Mouse (Mus musculus) embryonic facial prominence, embryonic 10.5 days (tissue): Measurements from ENCODE around the gene Swap70. TPM values are rescaled to one million over a fixed set of nuclear protein-coding genes. Genes with fewer than 3 reads are reported as not detected.
"Not testable (repeated sequence)": the region's sequence is repeated elsewhere in the genome, so short reads cannot be mapped to it uniquely, and the experiment has no call there.

Experiments
- DNase-seq: peaks from one replicate; pipeline ENCODE4 v3.0.0-alpha.2; 2017; ENCODE audit warnings: low spot score
- H3K27ac ChIP-seq: fragments of 300-500 bp; sonication (generic); replicated peaks from 2 replicates; pipeline ENCODE4 v1.5.1; 2016; ENCODE audit warnings: mild to moderate bottlenecking
- H3K27me3 ChIP-seq: fragments of 300-500 bp; sonication (generic); replicated peaks from 2 replicates; pipeline ENCODE4 v1.6.1; 2016; ENCODE audit warnings: low read depth, mild to moderate bottlenecking; ENCODE audit not compliant: poor library complexity, severe bottlenecking
- H3K36me3 ChIP-seq: fragments of 300-500 bp; sonication (generic); replicated peaks from 2 replicates; pipeline ENCODE4 v1.6.1; 2016; ENCODE audit warnings: mild to moderate bottlenecking, moderate library complexity
- H3K4me1 ChIP-seq: fragments of 300-500 bp; sonication (generic); 2 replicates; pipeline ENCODE4 v1.6.1; 2016
- H3K4me3 ChIP-seq: fragments of 300-500 bp; sonication (generic); 2 replicates; pipeline ENCODE4 v1.5.1; 2016; ENCODE audit warnings: mild to moderate bottlenecking, moderate library complexity
- H3K9me3 ChIP-seq: fragments of 300-500 bp; sonication (generic); 2 replicates; pipeline ENCODE4 v1.6.1; 2016; ENCODE audit warnings: mild to moderate bottlenecking
- WGBS: fragments of 180-500 bp; shearing (Covaris S2); methylation state at CpG from one replicate; pipeline ENCODE4 v1.1.7; 2016; 5-methylcytosine and 5-hydroxymethylcytosine counted together
- polyA plus RNA-seq: library from polyadenylated mRNA; unstranded; fragments of >200 nt; fragmentation: Nextera tagmentation; extraction: Ambion mirVana; gene quantifications from 2 replicates; pipeline ENCODE4 v1.2.1, GENCODE M21; 2016

The Swap70 gene
- polyA plus RNA-seq, 1 experiment from 2014 or later, result 30.7 TPM

DNA sequence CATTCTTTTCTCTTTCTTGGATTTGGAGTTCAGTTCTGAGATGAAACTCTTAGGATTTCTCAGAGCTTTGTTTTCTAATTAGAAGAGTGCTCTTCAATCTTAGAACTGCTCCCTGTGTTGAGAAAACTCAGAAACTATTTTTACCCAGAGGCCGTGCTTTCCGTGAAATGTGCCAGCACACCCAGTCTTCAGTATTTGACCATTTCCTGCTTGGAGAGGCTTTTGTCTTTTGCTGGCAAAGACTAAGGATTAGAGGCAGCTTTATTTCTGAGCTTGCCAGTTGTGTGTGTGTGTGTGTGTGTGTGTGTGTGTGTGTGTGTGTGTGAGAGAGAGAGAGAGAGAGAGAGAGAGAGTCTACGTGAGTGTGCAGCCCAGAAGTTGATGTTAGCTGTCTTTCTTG is 6.6 kb upstream of the Swap70 start:
- Histone ChIP-seq H3K4me1 (no peaks in the 10 kb centered on the region), H3K27me3 (no peaks in the 10 kb centered on the region), H3K4me3 (no peak overlapping the region), H3K27ac (no peak overlapping the region), H3K36me3 (no peaks in the 10 kb centered on the region), H3K9me3 (no peaks in the 10 kb centered on the region)
- 67% methylated on average over 3 of the region's 3 CpGs for WGBS
- no peak for DNase-seq

DNA sequence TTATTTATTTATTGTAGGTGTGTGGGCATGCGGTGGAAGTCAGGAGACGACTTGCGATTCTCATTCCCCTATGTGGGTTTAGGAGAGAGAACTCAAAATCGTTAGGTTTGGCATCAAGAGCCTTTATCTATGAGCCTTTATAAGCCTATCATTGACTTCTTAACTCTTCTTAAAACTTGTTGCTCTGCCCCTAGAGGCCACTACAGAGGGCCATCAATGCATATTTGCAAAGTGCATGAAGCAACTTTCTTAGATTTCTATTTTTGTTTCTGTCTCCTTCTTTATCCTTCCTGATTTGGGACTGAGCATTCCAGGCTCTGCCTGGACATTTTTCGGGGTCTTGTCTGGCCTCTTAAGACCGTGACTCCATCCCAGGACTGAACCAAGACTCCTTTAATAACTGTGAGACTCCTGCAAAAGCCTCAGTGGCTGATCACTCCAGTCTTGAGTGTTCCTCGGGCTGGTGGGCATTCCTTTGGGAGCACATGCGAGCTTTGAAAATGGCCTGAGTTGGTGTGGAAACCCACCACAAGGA is 393 bp upstream of the Swap70 start:
- Histone ChIP-seq H3K4me1 (peaks cover 19% of the 10 kb centered on the region), H3K27me3 (no peaks in the 10 kb centered on the region), H3K36me3 (peaks cover 9% of the 10 kb centered on the region), H3K27ac (peak overlapping the region; percentile 94), H3K9me3 (no peaks in the 10 kb centered on the region), H3K4me3 (peak overlapping the region; percentile 88)
- 16% methylated on average over 8 of the region's 8 CpGs for WGBS
- no peak for DNase-seq

DNA sequence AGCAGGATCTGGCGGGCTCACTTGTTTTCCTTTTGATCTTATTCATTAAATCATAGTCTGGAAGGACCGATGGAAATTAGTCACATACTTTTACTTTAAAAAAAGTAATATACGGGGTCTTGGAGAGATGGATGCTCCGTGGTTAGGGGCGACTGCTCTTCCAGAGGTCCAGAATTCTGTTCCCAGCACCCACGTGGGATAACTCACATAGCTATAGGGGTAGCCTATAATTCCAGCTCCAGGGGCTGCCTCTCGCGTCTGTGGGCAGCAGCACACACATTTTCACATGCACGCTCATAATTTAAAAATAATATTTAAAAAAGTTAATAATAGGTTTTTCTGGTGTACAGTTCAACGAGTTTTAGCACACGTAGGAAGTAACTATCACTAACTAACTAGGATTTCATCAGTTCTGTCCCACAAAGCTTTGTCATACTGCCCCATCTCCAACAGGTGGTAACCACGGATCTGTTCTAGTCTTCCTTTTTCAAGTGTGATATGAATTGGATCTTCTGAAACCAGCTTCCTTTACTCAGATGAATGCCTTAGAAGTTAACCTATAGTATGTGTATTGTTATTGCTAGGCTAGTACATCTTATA is 1.2 kb downstream of the Swap70 start:
- Histone ChIP-seq H3K4me1 (peaks cover 19% of the 10 kb centered on the region), H3K36me3 (peaks cover 18% of the 10 kb centered on the region), H3K9me3 (no peaks in the 10 kb centered on the region), H3K27me3 (no peaks in the 10 kb centered on the region), H3K4me3 (peak overlapping the region; percentile 88), H3K27ac (peak overlapping the region; percentile 94; the same call in 1 of the 2 replicates)
- peak; percentile 14 for DNase-seq
- 21% methylated on average over 12 of the region's 12 CpGs for WGBS

DNA sequence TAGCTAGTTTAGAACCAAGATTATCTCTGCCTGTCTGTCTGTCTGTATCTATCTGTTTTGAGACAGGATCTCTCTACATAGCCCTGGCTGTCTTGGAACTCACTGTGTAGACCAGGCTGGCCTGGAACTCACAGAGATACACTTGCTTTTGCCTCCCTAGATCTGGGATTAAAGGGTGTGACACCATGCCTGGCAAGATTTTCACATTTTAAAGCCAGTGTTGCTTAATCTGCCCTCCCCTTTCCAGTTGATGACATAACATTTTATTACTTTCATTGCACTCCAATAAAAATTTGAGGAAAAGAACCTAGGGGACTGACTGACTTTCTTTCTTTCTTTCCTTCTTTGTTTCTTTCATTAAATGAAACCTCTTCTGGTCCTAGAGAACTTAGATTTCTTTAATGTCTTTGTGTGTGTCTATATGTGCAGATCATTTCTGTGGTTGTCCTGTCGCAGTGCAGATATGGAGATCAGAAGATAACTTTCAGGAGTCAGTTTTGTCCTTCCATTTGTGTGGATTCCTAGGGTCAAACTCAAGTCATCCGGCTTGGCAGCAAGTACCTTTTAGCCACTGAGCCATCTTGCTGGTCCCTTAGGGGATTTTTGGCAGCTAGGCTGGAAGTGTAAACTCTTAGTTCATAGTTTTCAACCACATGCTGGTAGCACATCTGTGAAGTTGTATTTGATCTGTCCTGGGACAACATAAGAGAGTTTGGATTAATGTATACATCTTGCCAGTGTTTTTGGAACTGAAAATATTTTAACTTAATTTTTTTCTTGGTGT is 2.4 kb downstream of the Swap70 start:
- H3K36me3 ChIP-seq, result peaks cover 20% of the 10 kb centered on the region
- DNase-seq, result no peak
- 77% methylated on average over 2 of the region's 2 CpGs for WGBS
- no peaks in the 10 kb centered on the region for H3K9me3 ChIP-seq
- H3K27me3 ChIP-seq, result no peaks in the 10 kb centered on the region
- H3K4me1 ChIP-seq, result peaks cover 19% of the 10 kb centered on the region
- H3K27ac ChIP-seq, result no peak overlapping the region
- no peak overlapping the region for H3K4me3 ChIP-seq

DNA sequence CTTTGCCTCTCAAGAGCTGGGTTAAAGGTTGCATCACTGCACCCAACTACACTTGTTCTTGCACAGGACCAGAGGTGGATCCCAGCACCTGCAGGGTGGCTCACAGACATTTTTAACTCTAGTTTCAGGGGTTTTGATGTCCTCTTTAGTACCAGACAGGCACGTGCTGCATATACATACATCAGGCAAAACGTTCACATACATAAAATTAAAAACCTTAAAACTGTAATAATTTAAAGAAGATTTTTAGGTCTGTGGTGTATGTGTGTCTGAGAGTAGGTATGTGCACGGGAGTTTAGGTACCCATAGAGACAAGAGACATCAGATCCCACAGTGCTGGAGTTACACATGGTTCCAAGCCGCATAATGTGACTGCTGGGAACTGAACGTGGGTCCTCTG is 5.0 kb downstream of the Swap70 start:
- 96% methylated on average over 5 of the region's 5 CpGs for WGBS
- no peak overlapping the region for H3K27ac ChIP-seq
- DNase-seq, result no peak

DNA sequence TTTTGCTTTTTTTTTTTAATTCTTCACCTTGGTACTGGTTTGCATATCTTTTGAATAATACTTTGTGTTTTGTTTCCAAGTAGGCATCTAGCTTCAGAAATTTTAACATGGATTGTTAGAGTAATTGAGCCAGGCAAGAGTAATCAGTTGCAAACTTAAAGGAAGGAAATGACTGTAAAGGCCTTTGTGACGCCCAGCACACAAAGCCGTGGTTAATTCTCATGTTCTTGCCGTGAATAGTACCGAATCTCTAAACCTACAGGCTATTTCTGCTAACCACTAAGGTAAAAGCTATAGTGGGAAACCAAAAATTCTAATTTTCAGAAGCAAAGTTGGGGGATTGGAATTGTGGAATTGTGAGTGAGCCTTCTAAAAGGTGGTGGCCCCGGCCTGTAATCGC is 8.5 kb downstream of the Swap70 start:
- Histone ChIP-seq H3K36me3 (peaks cover 32% of the 10 kb centered on the region), H3K27ac (no peak overlapping the region), H3K4me1 (no peaks in the 10 kb centered on the region), H3K27me3 (no peaks in the 10 kb centered on the region), H3K4me3 (no peak overlapping the region), H3K9me3 (no peaks in the 10 kb centered on the region)
- 76% methylated on average over 6 of the region's 6 CpGs for WGBS
- DNase-seq, result no peak

More for the DNA sequence above, 5.0 kb downstream of the Swap70 start:
- H3K4me1 ChIP-seq, result peaks cover 14% of the 10 kb centered on the region
- H3K4me3 ChIP-seq, result no peak overlapping the region
- no peaks in the 10 kb centered on the region for H3K9me3 ChIP-seq
- peaks cover 23% of the 10 kb centered on the region for H3K36me3 ChIP-seq
- H3K27me3 ChIP-seq, result no peaks in the 10 kb centered on the region

DNA sequence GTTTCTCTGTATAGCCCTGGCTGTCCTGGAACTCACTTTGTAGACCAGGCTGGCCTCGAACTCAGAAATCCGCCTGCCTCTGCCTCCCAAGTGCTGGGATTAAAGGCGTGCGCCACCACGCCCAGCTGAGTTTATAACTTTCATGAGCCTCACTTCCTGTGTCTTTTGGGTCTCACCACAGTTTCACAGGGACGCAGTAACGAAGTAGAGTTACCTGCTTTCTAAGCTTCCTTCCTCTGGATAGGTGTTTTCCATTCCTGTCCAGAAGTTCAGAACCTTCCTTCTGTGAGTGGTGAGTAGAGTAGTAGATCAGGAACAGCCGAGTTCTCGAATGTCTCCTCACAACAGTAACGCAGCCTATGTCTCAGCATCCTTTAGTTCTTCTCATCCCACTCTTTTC is 9.6 kb downstream of the Swap70 start:
- H3K9me3 ChIP-seq, DNase-seq, H3K27ac ChIP-seq, H3K4me3 ChIP-seq, H3K4me1 ChIP-seq, H3K27me3 ChIP-seq: not testable (repeated sequence)
- WGBS, result 96% methylated on average over 10 of the region's 10 CpGs
- peaks cover 23% of the 10 kb centered on the region for H3K36me3 ChIP-seq

DNA sequence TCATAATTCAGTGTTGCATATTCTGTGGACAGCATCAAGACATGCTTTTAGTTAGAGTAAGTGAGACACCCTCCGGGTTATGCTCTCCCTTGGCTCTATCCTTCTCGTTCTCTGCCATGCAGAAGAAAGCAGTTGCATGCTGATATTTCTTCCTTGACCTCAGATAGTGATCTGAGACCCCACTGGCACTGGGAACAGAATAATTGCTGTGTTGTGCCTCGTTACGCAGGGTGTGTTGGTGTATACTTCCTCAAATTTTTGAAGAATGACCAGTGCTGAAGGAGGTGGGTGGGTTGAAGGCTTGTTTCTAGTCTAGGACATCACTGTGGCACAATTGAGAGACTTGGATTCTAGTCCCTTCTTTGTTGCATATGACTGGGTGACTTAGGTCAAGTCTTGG is 14.6 kb downstream of the Swap70 start:
- Histone ChIP-seq H3K4me3 (no peak overlapping the region), H3K4me1 (peaks cover 17% of the 10 kb centered on the region), H3K9me3 (no peaks in the 10 kb centered on the region), H3K27me3 (no peaks in the 10 kb centered on the region), H3K27ac (no peak overlapping the region), H3K36me3 (peaks cover 12% of the 10 kb centered on the region)
- 79% methylated on average over 4 of the region's 4 CpGs for WGBS
- DNase-seq, result no peak

DNA sequence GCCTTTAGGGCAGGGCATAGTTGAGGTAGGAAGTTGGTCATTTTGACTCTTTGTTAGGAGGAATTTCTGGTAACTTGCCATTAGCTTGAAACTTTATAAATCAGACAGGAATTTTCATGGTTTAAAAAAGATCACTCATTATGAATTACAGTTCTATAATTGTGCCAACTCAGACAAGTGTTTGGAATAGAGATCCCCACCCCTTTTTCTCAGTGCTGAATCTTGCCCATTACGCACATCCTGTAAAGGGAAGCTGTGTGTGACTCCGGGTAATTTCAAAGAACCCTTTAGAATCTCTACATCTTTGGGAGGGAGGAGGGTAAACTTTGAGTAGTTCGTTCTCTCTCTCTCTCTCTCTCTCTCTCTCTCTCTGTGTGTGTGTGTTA is 15.9 kb downstream of the Swap70 start:
- H3K4me1 ChIP-seq, result peaks cover 17% of the 10 kb centered on the region
- no peak for DNase-seq
- no peaks in the 10 kb centered on the region for H3K27me3 ChIP-seq
- H3K27ac ChIP-seq, result no peak overlapping the region; the same call in 1 of the 2 replicates
- peaks cover 7% of the 10 kb centered on the region for H3K36me3 ChIP-seq
- no peak overlapping the region for H3K4me3 ChIP-seq
- 42% methylated on average over 3 of the region's 3 CpGs for WGBS
- no peaks in the 10 kb centered on the region for H3K9me3 ChIP-seq

DNA sequence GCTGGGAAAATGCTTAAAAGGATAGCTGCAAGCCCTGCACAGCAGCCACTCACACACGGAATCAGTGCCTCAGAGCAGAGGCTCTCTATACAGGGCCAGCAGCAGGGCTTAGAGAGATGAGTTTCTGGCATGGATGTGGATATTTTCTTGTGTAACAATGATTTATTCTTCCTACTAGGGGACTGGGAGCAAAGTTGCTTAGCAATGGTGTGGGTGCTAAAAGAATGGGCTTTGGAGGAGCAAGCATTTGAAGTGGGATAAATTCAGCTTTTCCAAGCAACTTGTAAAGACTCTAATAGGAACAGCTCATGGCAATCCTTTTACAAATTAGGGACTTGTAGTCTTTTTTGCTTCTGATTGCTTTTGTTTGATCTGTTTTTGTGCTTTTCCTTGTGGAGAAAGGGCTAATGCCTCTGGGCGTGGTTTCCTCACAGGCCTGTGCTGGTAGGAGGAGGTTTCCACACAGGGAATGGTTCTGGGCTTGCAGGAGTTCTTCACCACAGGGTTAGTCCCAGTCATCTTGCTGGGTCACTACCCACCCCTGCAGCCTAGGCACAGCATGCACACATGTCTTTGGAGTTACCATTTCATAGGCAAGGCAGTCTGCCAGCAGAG is 16.4 kb downstream of the Swap70 start:
- Histone ChIP-seq H3K27me3 (no peaks in the 10 kb centered on the region), H3K4me1 (peaks cover 17% of the 10 kb centered on the region), H3K36me3 (peaks cover 7% of the 10 kb centered on the region), H3K9me3 (no peaks in the 10 kb centered on the region), H3K4me3 (no peak overlapping the region), H3K27ac (no peak overlapping the region; the same call in 1 of the 2 replicates)
- WGBS, result 61% methylated on average over 2 of the region's 2 CpGs
- no peak for DNase-seq

DNA sequence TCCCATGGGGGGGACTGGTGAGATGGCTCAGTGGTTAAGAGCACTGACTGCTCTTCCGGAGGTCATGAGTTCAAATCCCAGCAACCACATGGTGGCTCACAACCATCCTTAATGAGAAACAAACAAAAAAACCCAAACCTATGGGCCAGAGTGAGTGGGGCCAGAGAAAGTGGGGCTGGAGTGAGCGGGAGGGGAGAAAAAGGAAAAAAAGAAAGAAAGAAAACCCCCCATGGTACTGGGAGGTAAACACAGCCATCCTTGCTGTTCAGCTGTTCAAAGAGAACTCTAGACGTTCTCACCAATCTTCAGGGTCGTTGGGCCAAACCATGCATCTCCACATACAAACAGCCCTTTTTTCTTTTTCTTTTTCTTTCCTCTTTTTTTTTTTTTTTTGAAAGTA is 18.1 kb downstream of the Swap70 start:
- Histone ChIP-seq H3K4me3 (no peak overlapping the region), H3K27me3 (no peaks in the 10 kb centered on the region), H3K9me3 (no peaks in the 10 kb centered on the region), H3K27ac (no peak overlapping the region), H3K36me3 (peaks cover 11% of the 10 kb centered on the region), H3K4me1 (peaks cover 17% of the 10 kb centered on the region)
- DNase-seq, result no peak
- WGBS, result 84% methylated on average over 4 of the region's 4 CpGs

DNA sequence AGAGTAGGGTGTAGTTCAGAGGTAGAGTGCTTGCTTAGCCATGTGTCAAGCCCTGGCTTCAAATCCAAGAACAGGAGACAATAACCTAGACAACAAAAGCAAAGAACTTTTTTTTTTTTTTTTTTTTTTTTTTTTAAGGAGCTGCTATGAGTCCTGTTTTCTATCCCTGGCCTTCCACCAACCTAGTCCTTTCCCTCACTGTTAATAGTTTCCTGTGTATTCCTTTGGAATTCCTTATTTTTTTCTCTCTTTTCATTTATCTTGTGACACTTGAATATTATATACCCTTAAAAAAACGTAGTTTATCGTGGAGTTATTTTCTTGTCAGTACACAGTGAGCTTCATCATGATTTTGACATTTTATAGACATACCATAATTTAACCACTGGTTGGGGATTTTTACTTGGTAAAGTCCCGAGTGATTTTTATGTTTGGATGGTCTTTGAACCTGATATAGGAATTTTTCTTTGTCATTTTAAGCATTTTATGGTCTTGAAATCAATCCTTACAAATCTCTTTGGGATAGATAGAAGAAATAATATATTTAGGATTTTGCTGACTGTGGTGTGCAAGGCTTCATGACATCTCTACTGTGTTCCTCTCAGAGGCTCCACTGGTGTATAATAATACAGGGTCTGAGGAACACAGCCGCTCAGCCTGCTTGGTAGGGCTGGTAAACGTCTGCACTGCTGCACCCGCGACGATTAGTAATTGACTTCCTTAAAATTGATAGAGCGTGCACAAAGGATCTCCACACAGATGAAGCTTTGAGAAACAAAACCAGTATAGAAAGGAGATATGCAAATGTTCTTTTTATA is 20.2 kb downstream of the Swap70 start:
- DNase-seq, result no peak
- Histone ChIP-seq H3K9me3 (no peaks in the 10 kb centered on the region), H3K4me1 (peaks cover 16% of the 10 kb centered on the region), H3K27ac (no peak overlapping the region), H3K36me3 (peaks cover 26% of the 10 kb centered on the region), H3K4me3 (no peak overlapping the region), H3K27me3 (no peaks in the 10 kb centered on the region)
- WGBS, result 85% methylated on average over 9 of the region's 9 CpGs
